Mouse (Mus musculus): ENCODE data around the gene Vmn1r229.

- TF ChIP-seq POLR2A (IDR thresholded peaks at IDR 0.05; ENCODE audit: insufficient read depth, low read depth, low read length) (no peak), CTCF (IDR thresholded peaks at IDR 0.05) (no peak)
Measured at GRCm38 (mm10) chr17:20811255-20811654, at the start of gene Vmn1r229.

Measured in heart, adult 2 months (tissue).